Comparison of ENCODE assay signal across 8 mouse cellular contexts in the genomic region with DNA sequence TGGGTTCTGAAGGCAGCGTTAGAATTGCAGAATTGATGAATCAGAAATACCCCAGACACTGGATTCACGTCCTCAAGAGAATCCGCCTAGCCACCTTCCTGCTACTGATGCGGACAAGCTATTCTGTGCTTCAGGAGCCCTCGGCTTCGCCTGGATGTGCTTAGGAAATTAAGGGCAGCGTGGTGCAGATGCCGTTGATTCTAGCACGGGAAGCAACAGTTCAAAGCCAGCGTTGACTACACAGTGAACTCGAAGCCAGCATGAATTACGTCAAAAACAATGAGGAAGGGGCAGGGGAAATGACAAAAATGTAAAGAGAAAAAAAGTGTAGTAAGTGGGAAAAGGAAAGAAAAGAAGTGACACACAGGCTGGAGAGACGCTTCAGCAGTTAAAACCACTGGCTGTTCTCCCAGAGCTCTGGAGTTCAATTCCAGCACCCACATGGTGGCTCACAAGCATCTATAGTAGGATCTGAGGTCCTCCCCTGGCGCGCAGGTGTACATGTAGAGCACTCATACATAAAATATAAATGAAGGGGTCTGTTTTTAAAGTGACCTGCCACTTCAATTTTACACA. TPM values are rescaled to one million over a fixed set of nuclear protein-coding genes. Genes with fewer than 3 reads are reported as not detected.
A peak's percentile ranks its signal among the peaks of the same experiment; 100 is the strongest.
DNase-seq lines count a peak whose midpoint lies in the region; ATAC-seq lines count a peak whose summit lies in the region.

A gene (plus strand): TSS at position 541 of the 576 bp plus-strand sequence.

- no peaks in the 10 kb centered on the region for H3K9me3 ChIP-seq in erythroblast, embryonic 14.5 days (ENCODE audit: control insufficient read depth, low read length)
- H3K9me3 ChIP-seq in limb, embryonic 13.5 days, result no peaks in the 10 kb centered on the region
- H3K9me3 ChIP-seq in neural tube, embryonic 14.5 days (ENCODE audit: control insufficient read depth, low read length), result no peaks in the 10 kb centered on the region

- peak within 1 kb of the TSS; percentile 84 for H3K4me2 ChIP-seq in limb, embryonic 13.5 days (replicated peaks)
- peak within 1 kb of the TSS; percentile 87 for H3K4me2 ChIP-seq in neural tube, embryonic 14.5 days (ENCODE audit: low read depth, low read length)

- peaks cover 50% of the 10 kb centered on the region for H3K4me1 ChIP-seq in erythroblast, embryonic 14.5 days (ENCODE audit: control insufficient read depth)
- peaks cover 36% of the 10 kb centered on the region for H3K4me1 ChIP-seq in limb, embryonic 13.5 days
- H3K4me1 ChIP-seq in neural tube, embryonic 14.5 days (ENCODE audit: control insufficient read depth, insufficient read depth, low read length), result peaks cover 12% of the 10 kb centered on the region

- DNase-seq in embryo, embryonic 11 days, result peak; percentile 42
- no peak for DNase-seq in embryo, embryonic 9.5 days (ENCODE audit: extremely low spot score)
- peak; percentile 21 for DNase-seq in ES-CJ7 (ENCODE audit: low read depth, low spot score)
- DNase-seq in heart, postnatal 25 days (ENCODE audit: low spot score), result no peak
- DNase-seq in cerebellum, adult 9-11 months, result no peak

- 19% methylated on average over 15 of the region's 15 CpGs for WGBS in limb, embryonic 13.5 days
- WGBS in neural tube, embryonic 14.5 days, result 16% methylated on average over 15 of the region's 15 CpGs

- no peaks in the 10 kb centered on the region for H3K27me3 ChIP-seq in erythroblast, embryonic 14.5 days (ENCODE audit: control insufficient read depth)
- no peaks in the 10 kb centered on the region for H3K27me3 ChIP-seq in limb, embryonic 13.5 days
- H3K27me3 ChIP-seq in neural tube, embryonic 14.5 days (ENCODE audit: control insufficient read depth, insufficient read depth, low read length), result no peaks in the 10 kb centered on the region

- H3K36me3 ChIP-seq in erythroblast, embryonic 14.5 days (ENCODE audit: control insufficient read depth), result peaks cover 33% of the 10 kb centered on the region
- H3K36me3 ChIP-seq in limb, embryonic 13.5 days, result peaks cover 36% of the 10 kb centered on the region
- H3K36me3 ChIP-seq in neural tube, embryonic 14.5 days (ENCODE audit: control insufficient read depth, insufficient read depth, low read length), result no peaks in the 10 kb centered on the region

- peak within 1 kb of the TSS; percentile 89 for H3K9ac ChIP-seq in limb, embryonic 13.5 days
- peak within 1 kb of the TSS; percentile 78 for H3K9ac ChIP-seq in neural tube, embryonic 14.5 days (replicated peaks; ENCODE audit: low read depth, low read length)

- peak within 1 kb of the TSS; percentile 89 for H3K27ac ChIP-seq in limb, embryonic 13.5 days
- H3K27ac ChIP-seq in neural tube, embryonic 14.5 days (ENCODE audit: low read depth, low read length), result peak within 1 kb of the TSS; percentile 97

- intact Hi-C loops in heart, postnatal 25 days (cut with DNase I), result loop anchor here (2.0 kb wide), 1 partner anchor 26 kb away; a partner anchor contains a TSS

- peak within 1 kb of the TSS; percentile 79 for H3K4me3 ChIP-seq in erythroblast, embryonic 14.5 days (replicated peaks)
- H3K4me3 ChIP-seq in limb, embryonic 13.5 days, result peak within 1 kb of the TSS; percentile 90
- H3K4me3 ChIP-seq in neural tube, embryonic 14.5 days (ENCODE audit: low read depth, low read length), result peak within 1 kb of the TSS; percentile 78

- ATAC-seq in limb, embryonic 13.5 days (ENCODE audit: low FRiP score, low read depth), result peak; percentile 54
- peak; percentile 55 for ATAC-seq in neural tube, embryonic 14.5 days (ENCODE audit: low read depth)

RNA-seq across cellular contexts. Expression of the gene that starts here (rescaled TPM):
- polyA plus RNA-seq in erythroblast, embryonic 14.5 days (2012), result 2.2 and 3.6 TPM in 2 replicates
- 10 to 100 TPM; 45.9 to 49.7 TPM for total RNA-seq in heart, postnatal 25 days (2021)
- polyA plus RNA-seq in limb, embryonic 13.5 days (2015; fragmentation: Nextera tagmentation; extraction: Ambion mirVana), result 660 and 699 TPM in 2 replicates
- polyA plus RNA-seq in neural tube, embryonic 14.5 days (2014; fragmentation: Nextera tagmentation; extraction: Ambion mirVana), result 341 and 393 TPM in 2 replicates

Comparison
In these comparisons a context has a peak if more than half of its experiments do, and no peak if none do; other contexts are left out.
1. RNA of the gene that starts here (polyA plus RNA-seq): 660 to 699 TPM in limb, embryonic 13.5 days and 341 to 393 TPM in neural tube, embryonic 14.5 days; 2.2 to 3.6 TPM in erythroblast, embryonic 14.5 days; every median in the first group is over 10 times any median in the second.
2. DNase-seq: peak in embryo, embryonic 11 days (single experiment) and ES-CJ7 (single experiment); none in embryo, embryonic 9.5 days (single experiment), heart, postnatal 25 days (single experiment) and cerebellum, adult 9-11 months (single experiment).
3. Peak in every context shown above with its lines, with median percentiles within 50 percentile points of each other: H3K4me3 ChIP-seq.